ENCODE assay signal across 36 mouse cellular contexts in the genomic region with DNA sequence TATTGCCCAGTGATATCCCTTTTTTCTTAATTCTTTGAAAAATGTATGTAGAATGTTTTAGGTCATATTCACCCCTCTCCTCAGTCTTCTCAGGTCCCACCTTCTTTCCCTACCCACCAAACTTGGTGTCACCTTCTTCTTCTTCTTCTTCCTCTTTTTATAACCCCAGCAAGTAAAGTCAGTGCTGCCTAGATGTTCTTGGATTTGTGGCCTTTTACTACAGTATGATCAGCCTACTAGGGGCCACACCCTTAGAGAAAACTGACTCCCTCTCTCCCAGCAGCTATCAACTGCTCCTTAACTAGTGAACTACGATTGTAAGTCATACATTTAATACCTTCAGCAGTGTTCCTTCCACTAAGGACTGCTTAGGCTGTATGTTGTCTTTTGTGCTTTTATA. TPM values are rescaled to one million over a fixed set of nuclear protein-coding genes. Genes with fewer than 3 reads are reported as not detected.
"Had no signal": no experiment of that assay in that cellular context is flagged by ENCODE, and none has a peak within 500 bp of the region (broad histone marks: within the 10 kb centered on the region; RNA-seq: fewer than 3 reads in every experiment).

No protein-coding gene starts in this region.

- H3K36me3 ChIP-seq: intestine, embryonic 15.5 days had no signal

- H3K4me2 ChIP-seq: heart, embryonic 11.5 days; heart, embryonic 12.5 days; heart, embryonic 13.5 days; heart, embryonic 15.5 days; hindbrain, embryonic 12.5 days; hindbrain, embryonic 13.5 days; hindbrain, embryonic 14.5 days; hindbrain, embryonic 15.5 days; intestine, embryonic 15.5 days; kidney, embryonic 15.5 days had no signal

- H3K9me3 ChIP-seq: heart, embryonic 12.5 days; heart, embryonic 13.5 days; heart, embryonic 15.5 days; hindbrain, embryonic 10.5 days; hindbrain, embryonic 12.5 days; hindbrain, embryonic 13.5 days; hindbrain, embryonic 15.5 days; intestine, embryonic 15.5 days; kidney, embryonic 15.5 days had no signal

- H3K4me1 ChIP-seq: heart, embryonic 12.5 days; heart, embryonic 13.5 days; heart, embryonic 15.5 days; hindbrain, embryonic 10.5 days; hindbrain, embryonic 12.5 days; hindbrain, embryonic 13.5 days; hindbrain, embryonic 15.5 days; intestine, embryonic 15.5 days; kidney, embryonic 15.5 days had no signal

- H3K4me3 ChIP-seq: heart, embryonic 12.5 days; heart, embryonic 13.5 days; heart, embryonic 15.5 days; hindbrain, embryonic 10.5 days; hindbrain, embryonic 12.5 days; hindbrain, embryonic 13.5 days; hindbrain, embryonic 15.5 days; intestine, embryonic 15.5 days; kidney, embryonic 15.5 days; layer of hippocampus, adult 2 months; left cerebral cortex, adult 2 months had no signal

- H3K9ac ChIP-seq: heart, embryonic 12.5 days; heart, embryonic 13.5 days; heart, embryonic 15.5 days; hindbrain, embryonic 12.5 days; hindbrain, embryonic 13.5 days; hindbrain, embryonic 14.5 days; hindbrain, embryonic 15.5 days; intestine, embryonic 15.5 days; kidney, embryonic 15.5 days had no signal

- H3K27ac ChIP-seq: heart, embryonic 13.5 days; heart, embryonic 15.5 days; hindbrain, embryonic 10.5 days; hindbrain, embryonic 12.5 days; hindbrain, embryonic 13.5 days; hindbrain, embryonic 14.5 days; hindbrain, embryonic 15.5 days; hindbrain, postnatal 0 days; intestine, embryonic 15.5 days; kidney, embryonic 15.5 days; kidney, postnatal 0 days; layer of hippocampus, adult 2 months; left cerebral cortex, adult 2 months had no signal

- H3K27me3 ChIP-seq: intestine, embryonic 15.5 days had no signal

- ATAC-seq: hindbrain, embryonic 16.5 days; hindbrain, postnatal 0 days; inflammation-experienced regulatory T-cells, adult 6 months; intestine, embryonic 15.5 days; intestine, embryonic 16.5 days; intestine, postnatal 0 days had no signal

- DNase-seq: heart, postnatal 10 days; heart, postnatal 14 days; heart, postnatal 36 days; heart, postnatal 4 days; kidney, adult 11 months; kidney, adult 18-20 months; kidney, adult 2 months; kidney, adult 8-10 months; kidney, adult 9 months; kidney, postnatal 10 days; kidney, postnatal 14 days; kidney, postnatal 25 days; kidney, postnatal 36 days; kidney, postnatal 4 days; layer of hippocampus, adult 9-11 months; layer of hippocampus, postnatal 36 days had no signal

RNA-seq across cellular contexts. Expression of gene Ribc1, which starts 38.0 kb away (rescaled TPM):
- total RNA-seq: layer of hippocampus, adult 18-20 months had no signal
